Mouse (Mus musculus): ENCODE measurements around the gene Tbc1d22a.
A peak's percentile ranks its signal among the peaks of the same experiment; 100 is the strongest.

The Tbc1d22a gene

DNA sequence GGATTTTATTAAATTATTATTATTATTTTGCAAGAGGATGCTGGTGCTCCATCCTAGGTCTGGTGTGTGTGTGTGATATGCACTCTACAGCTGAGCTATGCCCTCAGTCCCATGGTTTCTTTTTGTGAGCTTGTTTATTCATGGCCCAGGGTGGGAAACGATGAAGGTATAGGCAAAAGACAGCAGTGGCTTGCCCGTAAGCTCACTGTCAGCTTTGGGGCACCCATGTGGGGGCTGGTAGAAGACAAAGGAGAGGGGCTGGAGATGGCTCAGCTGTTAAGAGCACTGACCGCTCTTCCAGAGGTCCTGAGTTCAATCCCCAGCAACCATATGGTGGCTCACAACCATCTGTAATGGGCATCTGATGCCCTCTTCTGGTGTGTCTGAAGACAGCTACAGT lies 32.9 kb upstream of the Tbc1d22a start:
- peak in 1 of 2 experiments; percentile 18 for DNase-seq

DNA sequence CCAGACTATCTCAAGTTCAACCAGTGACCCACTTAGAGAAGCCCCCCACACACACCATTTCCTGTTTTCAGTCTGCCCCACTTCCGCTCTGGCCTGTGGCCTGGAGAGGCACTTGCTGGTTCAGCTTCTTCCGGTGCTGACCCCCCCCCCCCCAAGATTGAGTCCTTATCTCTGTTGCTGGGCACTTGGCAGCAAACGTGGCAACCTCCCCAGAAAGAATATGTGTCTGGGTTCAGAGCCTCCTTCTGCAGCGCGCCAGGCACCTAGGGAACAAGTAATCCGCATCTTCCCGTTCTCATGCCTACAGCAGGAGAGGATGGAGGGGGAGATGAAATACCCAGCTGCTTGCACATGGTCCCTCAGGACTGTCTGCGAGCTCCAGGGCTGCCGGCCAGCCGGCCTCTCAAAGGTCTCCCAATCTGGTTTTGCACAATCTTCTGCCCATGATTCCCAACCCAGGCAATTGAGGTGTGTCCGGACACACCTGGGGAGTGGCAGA lies 32.3 kb upstream of the Tbc1d22a start:
- DNase-seq: peak; percentile 54 to 57

DNA sequence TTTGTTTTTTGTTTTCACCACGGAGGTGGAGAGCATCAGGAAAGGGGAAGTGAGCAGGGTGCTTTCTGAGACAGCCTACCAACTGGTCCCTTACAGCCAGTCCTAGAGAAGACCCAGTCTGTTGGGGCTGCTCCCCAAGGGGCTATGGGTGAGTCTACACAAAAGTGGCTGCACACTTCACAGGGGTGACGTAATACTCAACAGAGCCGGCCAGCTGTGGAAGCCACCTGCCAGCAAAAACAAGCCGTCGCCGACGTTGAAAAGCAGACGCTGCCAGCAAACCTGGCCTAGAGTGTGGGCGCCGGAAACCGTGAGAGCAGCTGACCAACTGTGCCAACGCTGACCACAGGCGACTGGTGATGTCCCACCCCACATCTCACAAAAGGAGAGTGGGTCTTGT lies 31.6 kb upstream of the Tbc1d22a start:
- DNase-seq: peak; percentile 56

DNA sequence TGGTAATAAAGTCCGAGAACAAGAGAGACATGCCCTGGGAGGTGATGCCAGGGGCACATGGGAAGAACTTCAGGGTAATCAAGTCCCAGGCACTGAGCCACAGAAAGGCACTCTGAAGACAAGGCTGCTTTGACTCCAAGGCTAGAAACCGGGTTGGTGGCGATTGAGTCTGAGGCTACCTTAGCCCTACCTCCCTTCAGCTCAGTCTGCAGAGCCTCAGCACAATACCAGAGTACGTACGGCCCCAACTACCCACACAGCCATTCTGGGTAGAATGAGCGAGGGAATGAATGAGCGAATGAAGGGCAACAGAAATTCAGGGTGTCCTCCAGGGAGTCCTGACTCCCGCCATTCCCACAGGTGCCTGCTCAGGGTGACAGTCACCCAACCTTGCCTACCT lies 30.8 kb upstream of the Tbc1d22a start:
- peak in 1 of 2 experiments; percentile 41 for DNase-seq

DNA sequence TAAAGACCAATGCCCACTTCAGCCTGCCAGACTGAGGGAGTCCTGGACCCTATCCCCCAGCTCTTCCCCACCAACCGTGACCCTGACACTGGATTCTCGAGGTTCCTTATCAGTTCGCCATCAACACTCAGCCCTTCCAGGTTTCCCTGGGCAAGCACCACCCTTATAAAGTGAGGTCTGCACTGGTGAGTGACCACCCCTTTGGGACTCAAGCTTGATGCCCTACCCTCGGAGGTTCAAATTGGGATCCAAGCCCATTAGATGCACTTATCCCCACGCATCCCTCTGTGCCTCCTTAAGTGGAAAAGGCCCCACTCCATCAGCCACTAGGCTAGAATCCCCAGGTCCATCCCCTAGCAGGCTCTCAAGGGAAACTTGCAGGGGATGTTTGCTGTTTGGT lies 30.2 kb upstream of the Tbc1d22a start:
- DNase-seq: no peak

DNA sequence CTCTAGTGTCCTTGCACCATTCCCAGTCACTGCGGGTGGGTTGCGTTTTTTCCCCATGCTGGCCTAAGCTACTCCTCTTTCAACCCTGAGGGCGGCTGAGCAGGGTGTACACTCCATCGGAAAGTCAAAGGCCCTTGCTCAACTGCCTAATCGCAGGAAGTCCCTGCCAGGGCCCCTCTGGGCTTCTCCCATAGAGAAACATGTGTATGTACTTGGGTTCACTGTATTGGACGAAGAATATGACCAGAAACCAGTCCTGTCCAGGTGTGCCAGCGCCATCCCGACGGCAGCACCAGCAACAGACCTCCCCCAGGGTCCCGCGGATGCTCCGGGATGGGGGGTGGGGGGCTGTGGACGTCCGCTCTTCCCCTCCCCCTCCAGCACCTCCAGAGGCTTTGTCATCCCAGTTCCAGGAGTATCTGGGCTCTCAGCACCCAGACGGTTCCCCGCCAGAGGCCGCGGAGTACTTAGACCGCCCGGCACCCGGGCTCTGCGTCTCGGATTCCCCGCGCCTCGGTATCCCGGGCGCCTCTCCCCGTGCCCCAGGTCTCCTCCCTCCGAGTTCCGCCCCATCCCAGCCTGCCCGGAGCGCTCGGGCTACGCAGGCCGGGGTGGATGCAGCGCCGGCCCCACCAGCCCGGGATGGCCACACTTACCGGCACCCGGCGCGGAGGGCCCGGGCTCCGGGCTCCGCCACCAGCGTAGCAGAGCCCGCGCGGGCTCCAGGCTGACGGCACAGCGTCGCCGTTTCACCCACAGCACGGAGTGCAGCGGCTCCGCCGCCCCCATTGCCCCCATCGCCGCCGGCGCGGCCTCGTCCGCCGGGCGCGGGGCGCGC lies 29.2 kb upstream of the Tbc1d22a start:
- peak; percentile 70 to 72 for DNase-seq

DNA sequence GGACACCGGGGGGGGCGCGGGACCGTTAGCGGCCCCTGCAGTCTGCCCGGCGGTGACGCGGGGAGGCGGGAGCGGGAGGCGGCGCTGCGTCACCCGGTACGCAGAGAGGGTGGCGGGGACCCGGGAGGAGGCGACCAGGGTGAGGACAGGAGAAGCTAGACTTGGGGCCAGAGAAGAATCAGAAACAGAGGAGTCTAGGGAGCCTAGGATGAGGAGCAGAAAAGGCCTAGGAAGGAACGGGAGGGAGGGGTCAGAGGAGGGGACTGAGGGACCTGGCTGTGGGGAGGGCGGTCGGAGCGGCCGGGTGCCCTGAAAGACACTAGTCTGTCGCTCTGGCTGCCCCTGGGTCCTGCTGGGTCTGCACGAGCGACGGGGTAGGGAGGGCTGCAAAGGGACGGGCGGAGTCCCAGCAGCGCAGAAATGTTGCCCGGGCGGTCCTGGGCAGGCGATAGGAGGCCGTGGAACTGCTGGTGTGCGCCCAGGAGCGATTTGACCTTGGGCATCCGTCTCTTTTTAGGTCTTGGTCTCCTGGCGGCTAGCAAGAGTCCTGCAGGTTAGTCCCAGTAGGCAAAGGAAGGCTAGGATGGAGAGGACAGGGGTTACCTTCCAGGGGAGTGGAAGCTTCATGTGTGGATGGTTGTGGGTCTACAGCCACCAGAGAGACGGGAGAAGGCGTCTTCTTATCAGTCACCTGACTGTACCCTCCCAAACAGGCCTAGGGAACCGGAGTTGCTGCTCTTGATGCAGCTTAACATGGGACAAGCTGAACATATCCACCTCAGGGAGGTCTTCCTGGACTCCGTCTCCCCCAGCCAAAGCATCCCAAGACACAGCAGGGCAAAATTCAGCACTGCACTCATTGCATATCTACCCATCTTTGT lies 28.3 kb upstream of the Tbc1d22a start, which contains the start of gene Cerk:
Cerk (minus strand) TSS at position 453 of the 881 bp plus-strand sequence.
- peak; percentile 91 to 92 for DNase-seq

DNA sequence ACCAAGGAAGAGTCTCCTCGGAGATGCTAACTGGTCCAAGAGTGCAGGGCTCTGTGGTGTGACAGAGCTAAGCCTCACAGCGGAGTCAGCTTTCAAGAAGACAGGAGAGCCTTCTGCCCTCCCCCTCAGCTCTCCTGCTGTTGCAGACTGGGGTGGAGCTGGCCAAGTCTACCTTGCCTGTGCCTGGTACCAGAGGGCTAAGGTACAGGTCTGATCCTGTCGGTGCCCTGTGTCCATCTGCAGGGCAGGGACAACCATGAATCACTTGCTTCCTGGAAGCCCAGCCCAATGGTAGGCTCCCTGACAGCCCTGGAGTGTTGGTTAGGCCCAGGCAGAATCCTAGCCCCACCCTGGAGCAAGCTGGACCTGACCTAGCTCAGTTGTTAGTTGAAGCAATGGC lies 27.6 kb upstream of the Tbc1d22a start:
- peak; percentile 56 to 60 for DNase-seq

DNA sequence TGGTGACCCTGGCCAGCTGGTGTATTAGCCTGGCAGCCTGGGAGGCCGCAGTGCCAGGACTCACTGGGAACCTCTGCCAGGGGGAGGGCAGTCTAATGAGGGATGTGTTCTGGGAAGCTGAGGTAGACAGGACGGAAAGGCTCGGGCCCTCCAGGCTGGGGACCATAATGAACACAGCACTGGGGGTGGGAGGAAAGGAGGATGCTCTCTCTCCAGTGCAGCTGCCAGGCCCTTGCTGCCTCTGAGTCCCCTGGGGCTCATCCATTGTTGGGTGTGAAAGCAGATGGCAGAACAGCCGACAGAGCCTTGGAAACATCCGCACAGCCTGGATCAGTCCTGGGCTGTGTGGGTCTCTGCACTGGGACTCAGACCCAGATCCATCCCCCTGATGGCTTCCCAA lies 26.1 kb upstream of the Tbc1d22a start:
- DNase-seq: peak in 1 of 2 experiments; percentile 37

DNA sequence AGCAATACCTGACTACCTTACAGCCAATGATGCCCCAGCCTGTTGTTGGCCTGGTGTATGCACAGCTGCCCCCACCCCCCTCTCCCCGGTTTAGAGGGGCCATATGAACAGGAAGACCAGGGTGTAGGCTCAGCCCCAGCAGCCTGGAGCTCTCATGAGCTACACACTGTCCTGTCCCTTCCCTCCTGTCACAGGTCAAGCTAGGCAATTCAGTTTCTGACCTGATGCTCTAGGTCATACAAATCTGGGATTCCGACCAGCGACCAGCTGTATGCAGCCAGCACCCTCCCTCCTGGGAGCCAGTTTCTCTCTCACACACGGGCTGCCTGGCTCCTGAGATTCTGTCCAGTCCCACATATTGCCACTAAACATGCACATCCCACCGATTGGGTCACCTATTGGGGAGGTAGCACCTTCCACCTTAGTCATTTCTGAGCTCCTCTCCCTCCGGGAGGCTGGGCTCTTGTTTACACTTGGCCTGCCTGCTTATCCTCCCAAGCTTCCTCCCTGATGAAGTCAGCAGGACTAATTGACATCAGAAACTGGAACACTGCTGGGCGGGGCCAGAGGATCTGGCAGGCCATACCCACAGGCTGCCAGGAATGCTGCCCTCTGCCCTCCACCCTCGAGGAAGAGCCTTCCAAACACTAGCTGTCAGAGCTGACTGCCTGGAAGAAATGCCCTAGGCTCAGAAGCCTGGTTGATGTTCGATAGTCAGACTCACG lies 25.4 kb upstream of the Tbc1d22a start:
- peak; percentile 77 to 85 for DNase-seq

DNA sequence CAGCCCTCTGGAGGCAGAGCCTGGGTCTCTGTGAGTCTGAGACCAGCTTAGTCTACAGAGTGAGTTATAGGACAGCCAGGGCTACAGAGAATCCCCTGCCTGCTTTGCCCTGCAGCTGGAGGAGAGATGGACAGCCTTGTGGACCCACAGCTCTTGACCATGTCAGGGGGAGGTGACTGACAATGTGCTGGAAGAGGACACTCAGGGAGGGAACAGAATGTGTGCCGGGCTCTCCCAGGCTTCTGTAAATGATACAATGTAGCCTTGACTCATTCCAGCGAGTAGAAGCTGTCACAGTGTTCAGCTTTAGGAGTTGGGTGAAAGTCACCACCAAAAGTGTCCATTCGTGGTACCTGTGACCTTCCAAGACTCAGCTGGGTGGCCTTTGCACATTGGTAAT lies 23.9 kb upstream of the Tbc1d22a start:
- DNase-seq: no peak

DNA sequence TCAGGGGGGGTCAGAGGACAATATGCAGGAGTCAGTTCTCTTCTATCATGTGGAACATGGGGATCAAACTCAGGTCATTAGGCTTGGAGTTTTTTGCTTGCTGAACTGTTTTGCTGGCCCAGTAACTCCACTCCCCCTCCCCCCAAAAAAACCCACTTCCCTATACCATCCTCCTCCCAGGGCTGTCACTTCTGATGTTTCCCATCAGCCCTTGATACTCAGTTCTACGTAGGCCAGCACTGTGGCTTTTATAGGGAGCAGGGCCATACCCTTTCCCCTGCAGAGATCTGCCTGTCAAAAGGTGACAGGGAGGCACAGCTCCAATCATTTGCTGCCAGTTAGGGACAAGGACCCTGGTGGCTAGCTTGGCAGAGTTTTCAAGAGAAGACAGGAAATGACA lies 22.8 kb upstream of the Tbc1d22a start:
- DNase-seq: no peak

DNA sequence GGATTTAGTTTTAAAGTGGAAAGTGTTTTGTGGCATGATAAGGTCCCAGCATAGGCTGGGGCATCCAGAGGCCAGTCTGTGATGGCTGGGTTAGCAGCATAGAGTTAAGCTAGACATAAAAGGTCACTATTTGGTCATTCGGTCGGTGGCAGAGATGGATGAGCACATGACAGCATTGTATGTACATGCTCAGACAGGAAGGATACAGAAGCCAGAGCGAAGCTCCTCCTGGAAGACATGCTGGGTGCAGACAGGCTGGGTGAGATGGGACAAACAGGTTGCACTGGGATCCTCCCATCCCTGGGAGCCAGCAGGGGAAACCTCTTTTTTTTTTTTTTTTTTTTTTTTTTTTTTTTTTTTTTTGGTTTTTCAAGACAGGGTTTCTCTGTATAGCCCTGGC lies 22.3 kb upstream of the Tbc1d22a start:
- no peak for DNase-seq

DNA sequence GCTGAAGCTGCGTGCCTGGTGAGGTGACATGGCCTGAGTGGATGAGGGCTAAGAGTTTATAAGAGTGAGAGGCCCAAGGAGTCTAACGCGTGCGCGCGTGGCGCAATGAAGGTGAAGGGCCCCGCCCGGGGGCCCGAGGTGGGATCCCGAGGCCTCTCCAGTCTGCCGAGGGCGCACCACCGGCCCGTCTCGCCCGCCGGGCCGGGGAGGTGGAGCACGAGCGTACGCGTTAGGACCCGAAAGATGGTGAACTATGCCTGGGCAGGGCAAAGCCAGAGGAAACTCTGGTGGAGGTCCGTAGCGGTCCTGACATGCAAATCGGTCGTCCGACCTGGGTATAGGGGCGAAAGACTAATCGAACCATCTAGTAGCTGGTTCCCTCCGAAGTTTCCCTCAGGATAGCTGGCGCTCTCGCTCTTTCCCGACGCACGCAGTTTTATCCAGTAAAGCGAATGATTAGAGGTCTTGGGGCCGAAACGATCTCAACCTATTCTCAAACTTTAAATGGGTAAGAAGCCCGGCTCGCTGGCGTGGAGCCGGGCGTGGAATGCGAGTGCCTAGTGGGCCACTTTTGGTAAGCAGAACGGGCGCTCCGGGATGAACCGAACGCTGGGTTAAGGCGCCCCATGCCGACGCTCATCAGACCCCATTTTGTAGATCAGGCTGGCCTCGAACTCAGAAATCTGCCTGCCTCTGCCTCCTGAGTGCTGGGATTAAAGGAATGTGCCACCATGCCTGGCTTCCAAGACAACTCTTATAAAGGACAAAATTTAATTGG lies 19.4 kb upstream of the Tbc1d22a start:
- peak in 1 of 2 experiments; percentile 52 for DNase-seq

DNA sequence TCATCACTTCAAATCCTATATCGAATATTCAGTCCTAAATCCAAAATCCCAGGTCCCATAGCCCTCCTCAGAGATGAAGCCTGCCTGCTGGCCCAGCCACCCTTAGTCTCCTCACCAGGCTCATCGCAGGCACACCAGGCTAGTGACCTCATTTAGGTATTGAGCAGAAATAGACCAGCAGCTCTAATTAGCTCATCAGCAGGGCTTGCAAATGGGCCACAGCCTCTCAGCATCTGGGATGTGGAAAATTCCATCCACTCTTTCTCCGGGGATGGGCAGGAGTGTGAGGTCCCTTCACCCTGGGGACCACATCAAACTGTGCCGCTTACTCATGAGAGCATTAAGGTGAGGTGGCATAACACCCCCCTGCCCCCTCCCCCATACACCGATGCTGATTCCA lies 15.2 kb upstream of the Tbc1d22a start:
- DNase-seq: no peak

DNA sequence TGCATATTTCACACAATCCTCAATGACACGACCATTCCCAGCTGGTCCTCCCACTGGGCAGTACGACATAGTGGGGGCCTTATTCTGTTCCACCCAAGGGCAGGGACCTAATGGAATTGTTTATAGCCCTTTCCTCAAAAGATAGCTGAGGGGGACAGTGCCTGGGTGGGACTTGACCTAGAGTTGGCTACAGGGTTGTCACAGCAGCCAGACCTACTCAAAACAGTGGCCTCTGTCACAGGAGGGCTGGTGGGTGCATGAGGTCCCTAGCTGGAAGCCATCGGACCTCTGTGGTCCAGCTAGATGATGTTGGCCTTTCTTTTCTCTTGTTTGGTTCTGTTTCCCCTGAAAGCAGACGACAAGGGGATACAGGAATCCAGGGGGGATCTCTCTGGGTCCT lies 14.8 kb upstream of the Tbc1d22a start:
- DNase-seq: no peak

DNA sequence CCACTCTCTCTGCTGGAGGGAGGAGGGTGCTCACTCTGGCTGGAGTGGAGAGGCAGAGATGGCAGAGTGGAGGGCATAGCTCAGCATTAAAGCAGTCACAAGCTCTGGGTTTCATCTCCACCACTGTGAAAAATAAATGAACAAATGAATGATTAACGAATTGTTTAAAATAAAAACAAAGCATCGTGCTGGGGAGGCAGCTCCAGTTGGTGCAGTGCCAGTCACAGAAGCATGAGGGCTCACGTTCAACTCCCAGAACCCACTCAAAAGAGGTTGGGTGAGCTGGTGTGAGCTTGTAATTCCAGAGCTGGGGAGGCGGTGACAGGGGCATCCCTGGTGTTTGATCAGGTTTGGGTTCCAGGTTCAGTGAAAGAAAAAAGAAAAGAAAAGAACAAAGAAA lies 14.1 kb upstream of the Tbc1d22a start:
- no peak for DNase-seq

DNA sequence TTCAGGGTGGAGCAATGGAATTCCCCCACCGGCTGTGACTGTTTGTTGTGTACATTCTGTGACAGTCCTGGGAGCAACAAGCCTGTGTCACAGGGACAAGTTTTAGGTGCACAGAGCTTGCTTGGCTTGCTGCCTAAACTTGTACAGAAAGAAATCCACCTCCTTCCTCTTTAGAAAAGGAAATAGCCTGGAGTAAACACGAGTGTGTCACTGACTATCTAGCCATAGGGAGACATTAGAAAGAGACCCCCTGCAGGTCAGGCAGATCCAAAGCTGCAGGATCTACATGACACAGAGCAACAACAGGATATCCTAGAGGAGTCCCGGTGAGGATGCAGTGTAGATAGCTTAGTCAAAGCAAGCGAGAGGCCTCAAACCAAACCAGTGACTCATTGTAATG lies 13.2 kb upstream of the Tbc1d22a start:
- DNase-seq: no peak

DNA sequence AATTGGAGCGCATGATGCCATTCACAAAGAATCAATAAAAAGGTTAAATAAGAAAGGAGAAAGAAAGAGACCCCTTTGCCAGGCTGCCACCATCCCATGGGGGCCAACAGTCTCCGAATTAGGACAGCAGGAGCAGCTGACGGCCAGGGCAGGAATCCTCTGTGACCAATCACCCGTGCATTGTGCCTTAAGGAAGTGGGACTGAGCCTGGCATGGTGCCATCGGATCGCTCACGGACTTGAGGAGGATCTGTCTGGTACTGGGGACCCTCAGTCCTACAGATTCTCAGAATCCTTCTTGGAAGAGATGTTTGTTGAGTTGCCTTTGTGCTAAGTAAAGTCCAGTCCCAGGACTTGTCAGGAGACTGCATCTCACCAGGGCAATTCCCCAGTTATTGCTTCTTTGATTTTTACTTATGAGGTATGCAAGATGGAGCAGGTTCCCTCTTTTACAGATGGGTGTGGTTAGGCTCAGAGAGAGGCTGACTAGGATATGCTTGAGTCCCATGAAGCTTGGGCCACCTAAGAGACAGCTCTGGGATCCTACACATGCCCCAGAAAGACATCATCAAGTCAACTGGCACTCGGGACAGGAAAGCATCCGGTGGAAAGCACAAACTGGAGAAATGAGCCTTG lies 12.4 kb upstream of the Tbc1d22a start:
- DNase-seq: peak in 1 of 2 experiments; percentile 45

DNA sequence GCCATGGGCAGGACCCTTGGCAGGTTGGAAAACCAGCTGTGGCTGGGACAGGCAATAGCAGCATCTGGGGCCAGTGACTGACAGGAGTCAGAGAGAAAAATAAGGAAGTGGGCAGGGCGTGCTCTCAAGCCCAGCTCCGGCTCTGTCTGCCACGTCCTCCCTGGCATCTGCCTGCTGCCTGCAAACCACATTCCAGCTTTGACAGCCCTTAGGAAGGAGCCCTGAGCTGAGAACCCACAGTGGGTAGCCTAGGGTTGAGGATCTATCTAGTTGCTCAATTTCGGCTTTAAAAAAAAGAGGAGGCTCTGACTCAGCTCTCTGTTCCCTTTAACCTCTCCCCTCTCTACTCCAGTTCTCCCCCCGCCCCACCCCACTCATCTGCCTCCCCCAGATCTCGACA lies 11.6 kb upstream of the Tbc1d22a start:
- DNase-seq: no peak

DNA sequence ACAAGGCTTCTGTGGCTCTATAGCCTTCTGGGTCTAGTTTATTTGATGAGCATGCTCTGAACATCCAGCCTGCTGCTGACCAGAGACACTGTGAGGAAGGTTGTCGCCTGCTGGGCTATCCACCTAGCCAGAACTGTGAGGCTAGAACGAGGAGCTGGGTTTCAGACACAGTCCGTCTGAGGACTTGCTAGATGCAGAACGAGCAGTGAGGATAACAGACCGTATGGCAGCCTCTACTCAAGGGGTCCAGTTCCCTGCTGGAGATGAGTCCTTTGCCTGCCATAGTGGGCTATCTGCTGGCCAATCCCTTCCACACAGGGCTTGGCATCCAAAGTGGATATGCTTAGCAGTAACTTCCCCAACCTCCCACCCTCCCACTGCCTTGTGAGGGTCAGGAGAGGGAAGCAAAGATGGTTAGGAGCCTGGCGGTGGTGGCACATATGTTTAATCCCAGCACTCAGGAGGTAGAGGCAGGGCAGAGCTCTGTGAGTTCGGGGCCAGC lies 10.9 kb upstream of the Tbc1d22a start:
- no peak for DNase-seq
